Mouse (Mus musculus): ENCODE measurements at regions not wholly inside any gene's neighbourhood (a gene's known extent, or its start where the extent isn't known, plus 50 kb on each side); places are given as distances from the start of the nearest gene placed in this dataset.

- Histone ChIP-seq H3K4me3 (ENCODE audit: insufficient read depth, low read length) (no peak overlapping the region), H3K27ac (ENCODE audit: insufficient read depth, low read length) (no peak overlapping the region), H3K4me1 (ENCODE audit: control insufficient read depth, insufficient read depth, low read length) (no peaks in the 10 kb centered on the region)
- TF ChIP-seq CTCF (IDR thresholded peaks at IDR 0.05; ENCODE audit: borderline replicate concordance, insufficient read depth, low read length) (no peak), POLR2A (IDR thresholded peaks at IDR 0.05; ENCODE audit: low read depth, low read length) (no peak)
Observed at GRCm38 (mm10) chr7:88185120-88185796, 92.6 kb upstream of the Ctsc start.

- TF ChIP-seq POLR2A (IDR thresholded peaks at IDR 0.05; ENCODE audit: low read depth, low read length), result no peak
- TF ChIP-seq CTCF (IDR thresholded peaks at IDR 0.05; ENCODE audit: borderline replicate concordance, insufficient read depth, low read length), result no peak
- no peak overlapping the region for H3K4me3 ChIP-seq (ENCODE audit: insufficient read depth, low read length)
- H3K4me1 ChIP-seq (ENCODE audit: control insufficient read depth, insufficient read depth, low read length), result no peaks in the 10 kb centered on the region
- H3K27ac ChIP-seq (ENCODE audit: insufficient read depth, low read length), result no peak overlapping the region
Observed at GRCm38 (mm10) chr7:88187555-88187954, 90.3 kb upstream of the Ctsc start.

DNA sequence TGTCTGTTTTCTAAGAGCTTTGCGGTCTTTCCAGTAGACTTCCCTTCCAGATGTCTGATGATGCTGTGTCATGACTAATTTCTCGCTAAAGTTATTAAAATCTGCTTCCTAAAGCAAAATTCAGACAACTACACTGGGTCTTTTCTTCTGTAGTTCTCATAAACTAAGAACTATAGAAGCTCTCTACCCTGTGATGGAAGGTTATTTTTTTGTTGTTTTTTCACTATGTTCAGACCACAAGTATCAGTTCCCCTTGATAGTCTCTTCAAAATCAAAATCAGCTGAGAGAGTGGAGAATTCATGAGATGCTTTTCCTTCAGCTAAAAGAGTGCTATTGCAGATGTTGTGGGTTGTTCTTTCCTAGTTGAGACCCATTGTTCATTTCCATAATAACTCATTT, 85.1 kb upstream of the Ctsc start:
- Histone ChIP-seq H3K27ac (ENCODE audit: insufficient read depth, low read length) (no peak overlapping the region), H3K4me1 (ENCODE audit: control insufficient read depth, insufficient read depth, low read length) (no peaks in the 10 kb centered on the region), H3K4me3 (ENCODE audit: insufficient read depth, low read length) (no peak overlapping the region)
- TF ChIP-seq POLR2A (IDR thresholded peaks at IDR 0.05; ENCODE audit: low read depth, low read length), result no peak
- TF ChIP-seq CTCF (IDR thresholded peaks at IDR 0.05; ENCODE audit: borderline replicate concordance, insufficient read depth, low read length), result no peak

DNA sequence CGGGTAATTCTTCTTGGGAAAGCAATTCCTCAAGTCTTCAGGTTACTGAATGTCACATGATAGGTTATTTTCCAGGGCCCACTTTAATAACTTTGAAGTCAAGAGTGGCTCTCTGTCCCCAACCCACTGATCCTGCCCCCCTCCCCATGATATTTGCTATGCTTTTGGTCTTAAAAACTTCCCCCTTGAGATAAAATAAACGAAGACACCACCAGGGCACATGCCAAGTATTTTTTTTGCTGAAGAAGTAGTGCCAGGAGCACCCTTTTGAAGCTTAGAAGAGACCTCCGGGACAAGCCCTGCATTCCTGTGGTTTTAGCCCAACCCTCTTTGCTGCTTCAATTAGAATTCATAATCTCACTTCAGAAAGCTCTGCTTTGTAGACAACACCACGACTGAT, 78.8 kb upstream of the Ctsc start:
- Histone ChIP-seq H3K4me1 (ENCODE audit: control insufficient read depth, insufficient read depth, low read length) (peaks cover 12% of the 10 kb centered on the region), H3K27ac (ENCODE audit: insufficient read depth, low read length) (peak overlapping the region; percentile 100), H3K4me3 (ENCODE audit: insufficient read depth, low read length) (no peak overlapping the region)
- TF ChIP-seq CTCF (IDR thresholded peaks at IDR 0.05; ENCODE audit: borderline replicate concordance, insufficient read depth, low read length) (no peak), POLR2A (IDR thresholded peaks at IDR 0.05; ENCODE audit: low read depth, low read length) (no peak)

DNA sequence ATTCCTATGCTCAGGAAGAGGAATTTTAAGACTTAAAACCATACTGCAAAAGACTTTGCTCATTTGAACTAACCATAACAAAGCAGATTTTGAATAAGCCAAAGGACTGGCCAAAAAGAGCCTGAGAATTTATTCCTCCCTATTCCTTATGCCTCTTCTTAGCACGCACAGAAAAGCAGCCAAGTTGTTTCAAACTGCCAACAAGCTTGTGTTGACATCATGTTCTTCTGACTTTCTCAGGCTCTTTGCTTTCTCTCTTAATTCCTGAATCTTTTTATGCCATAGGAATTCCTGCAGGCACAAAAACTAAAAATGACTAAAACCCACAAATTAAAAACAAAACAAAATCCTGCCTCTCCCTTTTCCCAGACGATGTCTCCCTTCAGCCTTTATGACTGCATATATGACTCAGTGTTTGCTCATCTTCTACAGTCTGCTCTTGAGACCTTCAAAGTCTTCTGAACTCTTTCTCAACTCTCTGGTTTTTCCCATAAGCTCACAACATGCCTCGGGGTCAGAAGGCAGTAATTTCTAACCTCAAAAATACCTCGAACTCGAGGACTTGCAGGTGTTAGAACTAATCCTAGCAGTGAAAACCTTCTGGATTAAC, 77.9 kb upstream of the Ctsc start:
- peak overlapping the region; percentile 100 for H3K27ac ChIP-seq (ENCODE audit: insufficient read depth, low read length)
- H3K4me3 ChIP-seq (ENCODE audit: insufficient read depth, low read length), result no peak overlapping the region
- peaks cover 12% of the 10 kb centered on the region for H3K4me1 ChIP-seq (ENCODE audit: control insufficient read depth, insufficient read depth, low read length)
- TF ChIP-seq CTCF (IDR thresholded peaks at IDR 0.05; ENCODE audit: borderline replicate concordance, insufficient read depth, low read length) (no peak), POLR2A (IDR thresholded peaks at IDR 0.05; ENCODE audit: low read depth, low read length) (no peak)

- Histone ChIP-seq H3K27ac (ENCODE audit: insufficient read depth, low read length) (no peak overlapping the region), H3K4me3 (ENCODE audit: insufficient read depth, low read length) (no peak overlapping the region), H3K4me1 (ENCODE audit: control insufficient read depth, insufficient read depth, low read length) (peaks cover 12% of the 10 kb centered on the region)
- TF ChIP-seq POLR2A (IDR thresholded peaks at IDR 0.05; ENCODE audit: low read depth, low read length) (no peak), CTCF (IDR thresholded peaks at IDR 0.05; ENCODE audit: borderline replicate concordance, insufficient read depth, low read length) (no peak)
Observed at GRCm38 (mm10) chr7:88201658-88202364, 76.1 kb upstream of the Ctsc start.

- TF ChIP-seq POLR2A (IDR thresholded peaks at IDR 0.05; ENCODE audit: low read depth, low read length), result no peak
- H3K27ac ChIP-seq (ENCODE audit: insufficient read depth, low read length), result no peak overlapping the region
- H3K4me1 ChIP-seq (ENCODE audit: control insufficient read depth, insufficient read depth, low read length), result no peaks in the 10 kb centered on the region
- no peak overlapping the region for H3K4me3 ChIP-seq (ENCODE audit: insufficient read depth, low read length)
Observed at GRCm38 (mm10) chr7:88206223-88206827, 71.6 kb upstream of the Ctsc start.

DNA sequence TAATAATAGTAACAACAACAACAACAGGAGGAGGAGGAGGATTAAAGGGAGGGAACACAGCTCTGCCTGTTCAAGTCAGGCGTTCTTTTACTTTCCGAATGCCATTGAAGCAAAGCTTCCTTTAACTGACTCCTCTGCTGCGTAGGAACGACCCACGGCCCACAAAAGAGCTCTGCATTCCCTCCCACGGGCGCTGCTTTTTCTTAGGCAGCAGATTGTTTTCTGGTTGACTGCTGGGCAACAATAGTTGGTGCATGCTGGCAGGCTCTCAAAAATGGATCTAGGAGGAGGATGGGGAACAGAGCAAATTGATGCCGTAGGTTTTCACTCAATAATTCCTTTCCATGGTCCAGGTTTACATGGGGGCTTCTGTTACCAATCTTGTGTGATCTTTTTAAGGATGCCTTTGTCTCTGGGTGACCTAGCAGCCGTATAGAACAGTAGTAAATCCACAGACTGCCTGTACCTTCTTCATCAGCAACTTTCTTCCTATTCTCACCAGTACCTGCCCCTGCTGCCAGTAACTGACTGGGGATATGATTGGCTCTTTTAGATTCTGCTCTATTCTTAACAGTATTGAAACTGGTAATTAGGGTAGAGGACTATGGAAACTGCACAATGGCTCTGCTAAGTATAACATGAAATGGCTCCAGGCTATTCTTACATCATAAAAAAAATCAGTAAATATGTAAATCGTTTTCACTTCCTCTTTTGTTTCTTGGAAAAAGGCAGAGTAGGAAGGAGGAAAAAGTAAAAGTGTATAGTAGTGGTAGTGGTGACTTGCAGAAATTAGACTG, 70.8 kb upstream of the Ctsc start:
- H3K4me1 ChIP-seq (ENCODE audit: control insufficient read depth, insufficient read depth, low read length), result no peaks in the 10 kb centered on the region
- no peak overlapping the region for H3K27ac ChIP-seq (ENCODE audit: insufficient read depth, low read length)
- TF ChIP-seq CTCF (IDR thresholded peaks at IDR 0.05; ENCODE audit: borderline replicate concordance, insufficient read depth, low read length), result no peak
- no peak for TF ChIP-seq POLR2A (IDR thresholded peaks at IDR 0.05; ENCODE audit: low read depth, low read length)
- H3K4me3 ChIP-seq (ENCODE audit: insufficient read depth, low read length), result no peak overlapping the region

DNA sequence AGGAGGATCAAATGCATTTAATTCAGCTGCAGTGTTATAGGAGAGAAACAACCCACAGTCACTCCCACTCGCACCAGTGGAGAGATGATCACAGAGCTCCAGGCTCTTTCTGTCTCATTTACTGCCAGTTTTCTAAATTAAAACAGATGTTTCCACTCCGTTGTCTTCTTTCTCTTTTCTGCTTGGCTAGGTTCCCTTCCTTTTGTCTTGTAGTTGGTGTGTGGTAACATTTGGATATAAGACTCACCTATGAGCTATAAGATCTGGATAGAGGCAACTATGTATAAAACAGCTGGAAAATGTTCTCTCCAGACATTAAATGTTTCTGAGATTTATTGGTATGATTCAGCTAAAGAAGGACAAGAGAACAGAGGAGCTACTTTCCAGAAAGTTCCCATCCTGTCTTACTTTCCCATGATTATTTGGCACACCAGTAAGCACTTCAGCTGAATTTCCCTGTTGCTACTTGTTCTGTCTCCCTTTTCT, 63.1 kb upstream of the Ctsc start:
- no peaks in the 10 kb centered on the region for H3K4me1 ChIP-seq (ENCODE audit: control insufficient read depth, insufficient read depth, low read length)
- TF ChIP-seq POLR2A (IDR thresholded peaks at IDR 0.05; ENCODE audit: low read depth, low read length), result no peak
- TF ChIP-seq CTCF (IDR thresholded peaks at IDR 0.05; ENCODE audit: borderline replicate concordance, insufficient read depth, low read length), result no peak
- peak overlapping the region; percentile 80 for H3K27ac ChIP-seq (ENCODE audit: insufficient read depth, low read length)
- no peak overlapping the region for H3K4me3 ChIP-seq (ENCODE audit: insufficient read depth, low read length)

Measured in embryonic fibroblast, embryonic 13.5 days (primary cell).